Mouse (Mus musculus): Measurements from ENCODE around the gene Tmem130. TPM values are rescaled to one million over a fixed set of nuclear protein-coding genes. Genes with fewer than 3 reads are reported as not detected.
A peak's percentile ranks its signal among the peaks of the same experiment; 100 is the strongest.

The Tmem130 gene
- polyA plus RNA-seq, 2 experiments = 0.79 TPM; not detected in 1

GRCm38 (mm10) chr5:144733953-144734352 is 27.7 kb downstream of the Tmem130 start:
- WGBS = 31% methylated on average over 4 of the region's 4 CpGs
- no peak overlapping the region for H3K4me3 ChIP-seq (replicated peaks; ENCODE audit: low read length)
- H3K27me3 ChIP-seq (ENCODE audit: control insufficient read depth, insufficient read depth, low read length) = no peaks in the 10 kb centered on the region
- H3K27ac ChIP-seq (replicated peaks; ENCODE audit: low read depth, low read length) = no peak overlapping the region
- no peaks in the 10 kb centered on the region for H3K9me3 ChIP-seq (ENCODE audit: control insufficient read depth, low read length)
- H3K9ac ChIP-seq (ENCODE audit: low read depth, low read length, severe bottlenecking) = no peak overlapping the region
- TF ChIP-seq POLR2A (IDR thresholded peaks at IDR 0.05; ENCODE audit: borderline replicate concordance, extremely low read depth, insufficient read depth, insufficient read length) = no peak
- DNase-seq (ENCODE audit: low spot score) (peak; percentile 44), ATAC-seq (ENCODE audit: low FRiP score, low read depth) (no peak)
- no peaks in the 10 kb centered on the region for H3K4me1 ChIP-seq (ENCODE audit: control insufficient read depth, insufficient read depth, low read length)
- H3K4me2 ChIP-seq (replicated peaks; ENCODE audit: low read depth, low read length, severe bottlenecking) = no peak overlapping the region
- H3K36me3 ChIP-seq (ENCODE audit: control insufficient read depth, insufficient read depth, low read length) = no peaks in the 10 kb centered on the region

GRCm38 (mm10) chr5:144729216-144729615 is 32.4 kb downstream of the Tmem130 start:
- H3K27me3 ChIP-seq (ENCODE audit: control insufficient read depth, insufficient read depth, low read length) = no peaks in the 10 kb centered on the region
- H3K36me3 ChIP-seq (ENCODE audit: control insufficient read depth, insufficient read depth, low read length) = no peaks in the 10 kb centered on the region
- no peak overlapping the region for H3K4me3 ChIP-seq (replicated peaks; ENCODE audit: low read length)
- no peak overlapping the region for H3K27ac ChIP-seq (replicated peaks; ENCODE audit: low read depth, low read length)
- 79% methylated on average over 8 of the region's 8 CpGs for WGBS
- no peak for TF ChIP-seq POLR2A (IDR thresholded peaks at IDR 0.05; ENCODE audit: borderline replicate concordance, extremely low read depth, insufficient read depth, insufficient read length)
- H3K4me1 ChIP-seq (ENCODE audit: control insufficient read depth, insufficient read depth, low read length) = no peaks in the 10 kb centered on the region
- no peak for DNase-seq (ENCODE audit: low spot score)
- H3K4me2 ChIP-seq (replicated peaks; ENCODE audit: low read depth, low read length, severe bottlenecking) = no peak overlapping the region
- no peaks in the 10 kb centered on the region for H3K9me3 ChIP-seq (ENCODE audit: control insufficient read depth, low read length)
- H3K9ac ChIP-seq (ENCODE audit: low read depth, low read length, severe bottlenecking) = no peak overlapping the region
- no peak for ATAC-seq (ENCODE audit: low FRiP score, low read depth)

- Histone ChIP-seq H3K4me1 (ENCODE audit: control insufficient read depth, insufficient read depth, low read length) (no peaks in the 10 kb centered on the region), H3K27ac (replicated peaks; ENCODE audit: low read depth, low read length) (no peak overlapping the region), H3K4me3 (replicated peaks; ENCODE audit: low read length) (no peak overlapping the region), H3K27me3 (ENCODE audit: control insufficient read depth, insufficient read depth, low read length) (no peaks in the 10 kb centered on the region), H3K36me3 (ENCODE audit: control insufficient read depth, insufficient read depth, low read length) (no peaks in the 10 kb centered on the region), H3K9ac (ENCODE audit: low read depth, low read length, severe bottlenecking) (no peak overlapping the region), H3K9me3 (ENCODE audit: control insufficient read depth, low read length) (no peaks in the 10 kb centered on the region), H3K4me2 (replicated peaks; ENCODE audit: low read depth, low read length, severe bottlenecking) (no peak overlapping the region)
- no peak for TF ChIP-seq POLR2A (IDR thresholded peaks at IDR 0.05; ENCODE audit: borderline replicate concordance, extremely low read depth, insufficient read depth, insufficient read length)
- WGBS = 36% methylated on average over 5 of the region's 5 CpGs
- DNase-seq (ENCODE audit: low spot score) (no peak), ATAC-seq (ENCODE audit: low FRiP score, low read depth) (no peak)
Observed at GRCm38 (mm10) chr5:144728237-144728636, 33.4 kb downstream of the Tmem130 start.

GRCm38 (mm10) chr5:144727119-144727518 is 34.5 kb downstream of the Tmem130 start:
- TF ChIP-seq POLR2A (IDR thresholded peaks at IDR 0.05; ENCODE audit: borderline replicate concordance, extremely low read depth, insufficient read depth, insufficient read length) = no peak
- no peak overlapping the region for H3K4me3 ChIP-seq (replicated peaks; ENCODE audit: low read length)
- H3K27me3 ChIP-seq (ENCODE audit: control insufficient read depth, insufficient read depth, low read length) = no peaks in the 10 kb centered on the region

GRCm38 (mm10) chr5:144725554-144725953 is 36.1 kb downstream of the Tmem130 start:
- no peak for ATAC-seq (ENCODE audit: low FRiP score, low read depth)
- Histone ChIP-seq H3K27ac (replicated peaks; ENCODE audit: low read depth, low read length) (no peak overlapping the region), H3K9ac (ENCODE audit: low read depth, low read length, severe bottlenecking) (no peak overlapping the region), H3K4me3 (replicated peaks; ENCODE audit: low read length) (no peak overlapping the region), H3K36me3 (ENCODE audit: control insufficient read depth, insufficient read depth, low read length) (no peaks in the 10 kb centered on the region), H3K4me1 (ENCODE audit: control insufficient read depth, insufficient read depth, low read length) (no peaks in the 10 kb centered on the region), H3K27me3 (ENCODE audit: control insufficient read depth, insufficient read depth, low read length) (no peaks in the 10 kb centered on the region), H3K4me2 (replicated peaks; ENCODE audit: low read depth, low read length, severe bottlenecking) (no peak overlapping the region), H3K9me3 (ENCODE audit: control insufficient read depth, low read length) (no peaks in the 10 kb centered on the region)
- WGBS = 72% methylated on average over 3 of the region's 3 CpGs
- no peak for TF ChIP-seq POLR2A (IDR thresholded peaks at IDR 0.05; ENCODE audit: borderline replicate concordance, extremely low read depth, insufficient read depth, insufficient read length)
- no peak for DNase-seq (ENCODE audit: low spot score)

More at GRCm38 (mm10) chr5:144727119-144727518, 34.5 kb downstream of the Tmem130 start:
- H3K27ac ChIP-seq (replicated peaks; ENCODE audit: low read depth, low read length) = no peak overlapping the region
- H3K4me2 ChIP-seq (replicated peaks; ENCODE audit: low read depth, low read length, severe bottlenecking) = no peak overlapping the region
- ATAC-seq (ENCODE audit: low FRiP score, low read depth) (no peak), DNase-seq (ENCODE audit: low spot score) (peak; percentile 69)
- H3K9ac ChIP-seq (ENCODE audit: low read depth, low read length, severe bottlenecking) = no peak overlapping the region
- no peaks in the 10 kb centered on the region for H3K9me3 ChIP-seq (ENCODE audit: control insufficient read depth, low read length)
- WGBS = 10% methylated on average over 9 of the region's 9 CpGs
- H3K36me3 ChIP-seq (ENCODE audit: control insufficient read depth, insufficient read depth, low read length) = no peaks in the 10 kb centered on the region
- H3K4me1 ChIP-seq (ENCODE audit: control insufficient read depth, insufficient read depth, low read length) = no peaks in the 10 kb centered on the region

- WGBS = 32% methylated on average over 2 of the region's 2 CpGs
- Histone ChIP-seq H3K36me3 (ENCODE audit: control insufficient read depth, insufficient read depth, low read length) (no peaks in the 10 kb centered on the region), H3K4me1 (ENCODE audit: control insufficient read depth, insufficient read depth, low read length) (no peaks in the 10 kb centered on the region; the same call in 1 of the 2 replicates), H3K27ac (replicated peaks; ENCODE audit: low read depth, low read length) (no peak overlapping the region), H3K9me3 (ENCODE audit: control insufficient read depth, low read length) (no peaks in the 10 kb centered on the region), H3K27me3 (ENCODE audit: control insufficient read depth, insufficient read depth, low read length) (no peaks in the 10 kb centered on the region), H3K4me3 (replicated peaks; ENCODE audit: low read length) (no peak overlapping the region), H3K9ac (ENCODE audit: low read depth, low read length, severe bottlenecking) (no peak overlapping the region), H3K4me2 (replicated peaks; ENCODE audit: low read depth, low read length, severe bottlenecking) (no peak overlapping the region)
- no peak for DNase-seq (ENCODE audit: low spot score)
- no peak for TF ChIP-seq POLR2A (IDR thresholded peaks at IDR 0.05; ENCODE audit: borderline replicate concordance, extremely low read depth, insufficient read depth, insufficient read length)
- ATAC-seq (ENCODE audit: low FRiP score, low read depth) = no peak
Observed at GRCm38 (mm10) chr5:144724926-144725325, 36.7 kb downstream of the Tmem130 start.

Measured in limb, embryonic 14.5 days (tissue).